Mouse (Mus musculus) lung, embryonic 14.5 days (tissue): ENCODE data around the gene Nup98. TPM values are rescaled to one million over a fixed set of nuclear protein-coding genes. Genes with fewer than 3 reads are reported as not detected.
A peak's percentile ranks its signal among the peaks of the same experiment; 100 is the strongest.

Experiments used
- ATAC-seq: fragments of 200-750 bp; cut with Nextera tagmentation; 2 replicates; pipeline ENCODE4 v1.8.0; 2017; ENCODE audit warnings: mild to moderate bottlenecking, moderate TSS enrichment, moderate library complexity; ENCODE audit not compliant: insufficient read depth
- DNase-seq: peaks from one replicate; pipeline ENCODE4 v3.0.0-alpha.2; 2015
- H3K27ac ChIP-seq: fragments of 300-500 bp; sonication (generic); 2 replicates; pipeline ENCODE4 v1.5.1; 2014; ENCODE audit warnings: low read depth, mild to moderate bottlenecking, moderate library complexity
- H3K27me3 ChIP-seq: fragments of 300-500 bp; sonication (generic); 2 replicates; pipeline ENCODE4 v1.6.1; 2014; ENCODE audit warnings: low read length, control low read depth; ENCODE audit not compliant: insufficient read depth
- H3K36me3 ChIP-seq: fragments of 300-500 bp; sonication (generic); 2 replicates; pipeline ENCODE4 v1.6.1; 2014; ENCODE audit warnings: control low read depth; ENCODE audit not compliant: insufficient read depth
- H3K4me1 ChIP-seq: fragments of 300-500 bp; sonication (generic); 2 replicates; pipeline ENCODE4 v1.6.1; 2014; ENCODE audit warnings: antibody characterized with exemption, control low read depth; ENCODE audit not compliant: insufficient read depth
- H3K4me2 ChIP-seq: fragments of 300-500 bp; sonication (generic); 2 replicates; pipeline ENCODE4 v1.6.1; 2014; ENCODE audit warnings: mild to moderate bottlenecking
- H3K4me3 ChIP-seq: fragments of 300-500 bp; sonication (generic); 2 replicates; pipeline ENCODE4 v1.5.1; 2014; ENCODE audit warnings: low read depth, low read length
- H3K9ac ChIP-seq: fragments of 300-500 bp; sonication (generic); 2 replicates; pipeline ENCODE4 v1.6.1; 2014
- H3K9me3 ChIP-seq: fragments of 300-500 bp; sonication (generic); 2 replicates; pipeline ENCODE4 v1.6.1; 2016; ENCODE audit warnings: low read depth, low read length, control low read depth
- CTCF ChIP-seq: IDR thresholded peaks from 2 replicates; pipeline ENCODE4 v1.5.1; 2016; ENCODE audit warnings: antibody characterized with exemption, low read depth
- WGBS: fragments of 180-500 bp; shearing (Covaris S2); extraction: QIAGEN DNeasy Blood & Tissue Kit; methylation state at CpG from one replicate; pipeline ENCODE4 v1.1.7; 2014; 5-methylcytosine and 5-hydroxymethylcytosine counted together
- polyA plus RNA-seq: library from polyadenylated mRNA; unstranded; fragments of >200 nt; fragmentation: Nextera tagmentation; extraction: Ambion mirVana; gene quantifications from 2 replicates; pipeline ENCODE4 v1.2.1, GENCODE M21; 2014

Nup98 gene
- polyA plus RNA-seq, 1 experiment from 2014 or later = 50.7 TPM

DNA sequence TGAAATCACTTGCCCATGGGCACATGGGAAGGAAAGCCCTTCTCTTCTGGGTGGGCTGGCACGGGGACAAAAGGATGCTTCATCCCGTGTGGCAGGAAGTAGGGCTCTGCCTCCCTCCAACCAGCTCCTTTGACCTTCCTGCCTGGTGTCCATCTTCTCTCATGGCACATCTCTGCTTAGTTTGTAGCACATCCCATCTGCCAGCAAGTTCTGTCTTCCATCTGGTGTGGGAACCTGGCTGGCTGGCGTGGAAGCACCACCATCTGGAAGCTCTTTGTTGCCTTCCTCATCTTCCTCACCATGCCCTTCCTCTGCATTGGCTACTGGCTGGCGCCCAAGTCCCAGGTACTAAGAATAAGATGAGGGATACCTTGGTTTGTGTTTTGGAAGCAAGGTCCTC, 122.6 kb downstream of the Nup98 start:
- Histone ChIP-seq H3K9ac (no peak overlapping the region), H3K36me3 (peaks cover 38% of the 10 kb centered on the region), H3K27me3 (no peaks in the 10 kb centered on the region), H3K4me2 (no peak overlapping the region), H3K4me3 (no peak overlapping the region), H3K9me3 (no peaks in the 10 kb centered on the region), H3K27ac (no peak overlapping the region), H3K4me1 (no peaks in the 10 kb centered on the region)
- ATAC-seq = no peak
- 78% methylated on average over 4 of the region's 4 CpGs for WGBS
- no peak for DNase-seq
- TF ChIP-seq CTCF = no peak

- no peak overlapping the region for H3K27ac ChIP-seq
- no peak overlapping the region for H3K9ac ChIP-seq
- DNase-seq (no peak), ATAC-seq (no peak)
- no peaks in the 10 kb centered on the region for H3K27me3 ChIP-seq
- H3K4me3 ChIP-seq = no peak overlapping the region
- 81% methylated on average over 26 of the region's 26 CpGs for WGBS
- TF ChIP-seq CTCF = no peak
- no peaks in the 10 kb centered on the region for H3K4me1 ChIP-seq
- no peaks in the 10 kb centered on the region for H3K9me3 ChIP-seq
- H3K4me2 ChIP-seq = no peak overlapping the region
- H3K36me3 ChIP-seq = peaks cover 63% of the 10 kb centered on the region
Observed at GRCm38 (mm10) chr7:102084041-102084696, 125.8 kb downstream of the Nup98 start.

- WGBS = 89% methylated on average over 5 of the region's 5 CpGs
- no peak within 1 kb of the TSS for H3K4me2 ChIP-seq
- H3K36me3 ChIP-seq = peaks cover 70% of the 10 kb centered on the region
- no peak within 1 kb of the TSS for H3K9ac ChIP-seq
- DNase-seq (no peak), ATAC-seq (no peak)
- no peaks in the 10 kb centered on the region for H3K27me3 ChIP-seq
- H3K4me3 ChIP-seq = no peak within 1 kb of the TSS
- H3K4me1 ChIP-seq = no peaks in the 10 kb centered on the region
- no peaks in the 10 kb centered on the region for H3K9me3 ChIP-seq
- H3K27ac ChIP-seq = no peak within 1 kb of the TSS
- TF ChIP-seq CTCF = no peak
Observed at GRCm38 (mm10) chr7:102082816-102083215, 127.2 kb downstream of the Nup98 start, which contains the start of gene Trpc2. Gene Trpc2, plus strand, starts transcription at chr7:102083116.

- no peak overlapping the region for H3K27ac ChIP-seq
- no peaks in the 10 kb centered on the region for H3K9me3 ChIP-seq
- no peaks in the 10 kb centered on the region for H3K27me3 ChIP-seq
- TF ChIP-seq CTCF = no peak
- peaks cover 80% of the 10 kb centered on the region for H3K36me3 ChIP-seq
- 91% methylated on average over 5 of the region's 5 CpGs for WGBS
- H3K4me1 ChIP-seq = no peaks in the 10 kb centered on the region
- no peak overlapping the region for H3K4me2 ChIP-seq
- ATAC-seq = no peak
- no peak for DNase-seq
- H3K9ac ChIP-seq = no peak overlapping the region
- H3K4me3 ChIP-seq = no peak overlapping the region
Observed at GRCm38 (mm10) chr7:102081784-102082183, 128.2 kb downstream of the Nup98 start.

DNA sequence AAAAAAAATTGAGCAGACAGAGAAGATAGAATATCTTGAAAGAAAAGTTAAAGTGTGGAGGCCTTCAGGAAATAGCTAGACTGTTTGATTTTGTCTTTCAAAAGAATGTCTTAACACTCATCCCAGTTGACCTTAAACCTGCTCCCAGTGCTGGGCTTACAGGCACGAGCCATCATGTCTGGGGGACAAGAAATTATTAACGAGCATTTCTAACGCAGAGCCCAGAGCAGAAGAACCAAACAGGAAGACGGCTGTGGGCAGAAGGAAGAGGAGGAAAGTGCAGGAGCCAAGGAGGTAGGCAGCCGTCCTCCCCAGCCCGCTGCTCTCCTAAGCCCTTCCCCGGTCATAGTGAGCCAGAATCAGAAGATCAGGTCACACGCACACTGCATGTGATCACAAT, 129.7 kb downstream of the Nup98 start:
- ATAC-seq = no peak

GRCm38 (mm10) chr7:102078517-102078916, 131.5 kb downstream of the Nup98 start:
- peak; percentile 72 for TF ChIP-seq CTCF
- H3K36me3 ChIP-seq = peaks cover 88% of the 10 kb centered on the region
- WGBS = 77% methylated on average over 7 of the region's 7 CpGs
- DNase-seq (peak; percentile 70), ATAC-seq (no peak)
- no peak overlapping the region for H3K27ac ChIP-seq
- H3K4me2 ChIP-seq = no peak overlapping the region
- no peaks in the 10 kb centered on the region for H3K4me1 ChIP-seq
- H3K9me3 ChIP-seq = no peaks in the 10 kb centered on the region
- no peak overlapping the region for H3K4me3 ChIP-seq
- H3K9ac ChIP-seq = no peak overlapping the region
- no peaks in the 10 kb centered on the region for H3K27me3 ChIP-seq

More for the DNA sequence above, 129.7 kb downstream of the Nup98 start:
- Histone ChIP-seq H3K36me3 (peaks cover 86% of the 10 kb centered on the region), H3K4me2 (no peak overlapping the region), H3K27ac (no peak overlapping the region), H3K27me3 (no peaks in the 10 kb centered on the region), H3K4me1 (no peaks in the 10 kb centered on the region), H3K4me3 (no peak overlapping the region), H3K9me3 (no peaks in the 10 kb centered on the region), H3K9ac (no peak overlapping the region)
- TF ChIP-seq CTCF = no peak
- 84% methylated on average over 8 of the region's 8 CpGs for WGBS
- DNase-seq = no peak

- DNase-seq = peak; percentile 66
- H3K36me3 ChIP-seq = peaks cover 89% of the 10 kb centered on the region
- WGBS = 79% methylated on average over 7 of the region's 7 CpGs
- H3K4me3 ChIP-seq = no peak overlapping the region
- peak; percentile 72 for TF ChIP-seq CTCF
- H3K27me3 ChIP-seq = no peaks in the 10 kb centered on the region
- no peak overlapping the region for H3K27ac ChIP-seq
- H3K9ac ChIP-seq = no peak overlapping the region
- ATAC-seq = peak; percentile 56; the same call in 1 of the 2 replicates
- no peaks in the 10 kb centered on the region for H3K9me3 ChIP-seq
- no peaks in the 10 kb centered on the region for H3K4me1 ChIP-seq
- H3K4me2 ChIP-seq = no peak overlapping the region
Observed at GRCm38 (mm10) chr7:102076714-102077296, 133.2 kb downstream of the Nup98 start.

Other genes with a start within 250 kb of the Nup98 start
- 2.2 and 2.6 TPM in 2 replicates for gene Il18bp, start 191.5 kb downstream of the Nup98 start, polyA plus RNA-seq
- 24.8 and 29.3 TPM in 2 replicates for gene Rnf121, start 144.7 kb downstream of the Nup98 start, polyA plus RNA-seq
- gene Xndc1, start 144.7 kb downstream of the Nup98 start, polyA plus RNA-seq = 23.8 and 26.9 TPM in 2 replicates
- 1.0 and 1.2 TPM in 2 replicates for gene Xntrpc, start 144.5 kb downstream of the Nup98 start, polyA plus RNA-seq
- gene Trpc2, start 127.1 kb downstream of the Nup98 start, polyA plus RNA-seq = not detected in 2 replicates
- gene Art1, start 108.4 kb downstream of the Nup98 start, polyA plus RNA-seq = 0.50 and 0.65 TPM in 2 replicates
- 1.1 and 1.2 TPM in 2 replicates for gene Art5, start 100.7 kb downstream of the Nup98 start, polyA plus RNA-seq
- gene Chrna10, start 93.3 kb downstream of the Nup98 start, polyA plus RNA-seq = not detected in 2 replicates
- 77.9 and 80.4 TPM in 2 replicates for gene Pgap2, start within 50 bp of the Nup98 start, polyA plus RNA-seq
- gene Rhog, start 45.9 kb upstream of the Nup98 start, polyA plus RNA-seq = 68.4 and 71.9 TPM in 2 replicates
- gene Stim1, start 57.6 kb upstream of the Nup98 start, polyA plus RNA-seq = 15.9 and 16.3 TPM in 2 replicates
- 200 and 220 TPM in 2 replicates for gene Rrm1, start 231.5 kb upstream of the Nup98 start, polyA plus RNA-seq